Mouse (Mus musculus): Measurements from ENCODE around the gene Slc3a2. TPM values are rescaled to one million over a fixed set of nuclear protein-coding genes. Genes with fewer than 3 reads are reported as not detected.

Gene Slc3a2
- polyA plus RNA-seq, 1 experiment from 2014 or later = 153 TPM

DNA sequence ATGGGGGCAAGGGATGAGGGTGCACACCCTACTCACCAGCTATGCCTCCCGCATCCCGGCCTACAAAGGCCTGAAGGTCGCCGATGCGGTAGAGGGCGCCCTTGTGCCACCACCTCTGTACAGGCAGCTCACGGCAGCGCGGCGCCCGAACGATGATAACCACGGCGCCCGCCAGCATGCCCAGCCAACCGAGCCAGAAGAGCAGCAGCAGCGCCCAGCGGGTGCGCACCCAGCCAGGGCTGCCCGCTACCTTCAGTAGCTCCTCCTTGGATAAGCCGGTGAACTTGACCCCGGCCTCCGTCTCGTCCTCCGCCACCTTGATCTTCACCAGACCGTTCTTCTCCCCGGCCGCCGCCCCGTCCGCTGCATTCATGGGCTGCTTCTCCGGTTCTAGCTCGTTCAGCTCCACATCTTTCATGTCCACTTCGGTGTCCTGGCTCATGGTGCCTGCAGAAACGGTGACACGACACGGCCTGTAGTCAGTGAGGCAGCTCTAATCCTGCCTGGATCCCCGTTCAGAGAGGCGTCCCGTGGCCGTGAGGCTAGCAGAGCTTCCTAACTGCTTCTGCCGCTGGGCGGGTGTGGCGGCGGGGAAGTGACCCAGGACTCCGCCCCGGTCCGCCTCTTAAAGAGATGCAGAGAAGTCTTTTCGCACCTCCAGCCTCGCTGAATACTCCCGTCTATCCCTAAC is 9.7 kb downstream of the Slc3a2 start:
- peak; percentile 94 for ATAC-seq (ENCODE audit: low FRiP score)
- H3K4me1 ChIP-seq (replicated peaks) = peaks cover 37% of the 10 kb centered on the region

DNA sequence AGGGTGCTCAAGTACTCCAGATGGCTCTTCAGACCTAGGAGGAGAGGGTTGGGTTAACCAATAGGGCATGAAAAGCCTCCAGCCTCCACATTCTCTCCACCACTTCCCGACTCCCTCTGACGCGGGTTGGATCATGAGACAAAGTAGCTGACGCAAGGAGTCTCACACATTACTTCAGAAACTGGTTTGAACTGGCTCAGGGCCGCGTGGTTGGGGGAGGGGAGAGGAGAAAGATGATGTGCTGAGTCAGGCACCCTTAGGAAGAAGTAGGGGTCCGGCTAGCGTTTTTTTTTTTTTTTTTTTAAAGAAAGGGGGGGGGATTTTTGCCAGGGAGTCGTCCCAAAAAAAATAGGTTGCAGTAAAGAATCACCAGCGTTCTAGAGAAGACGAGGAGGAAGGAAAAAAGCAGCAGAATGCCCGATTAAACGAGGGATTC is 10.3 kb downstream of the Slc3a2 start:
- H3K4me1 ChIP-seq (replicated peaks) = peaks cover 37% of the 10 kb centered on the region
- WGBS = under 1% methylated on average over 13 of the region's 13 CpGs
- peak overlapping the region; percentile 72 for H3K4me2 ChIP-seq
- H3K36me3 ChIP-seq = peaks cover 37% of the 10 kb centered on the region
- H3K9me3 ChIP-seq = no peaks in the 10 kb centered on the region
- ATAC-seq (ENCODE audit: low FRiP score) = peak; percentile 74
- H3K9ac ChIP-seq = peak overlapping the region; percentile 92
- no peaks in the 10 kb centered on the region for H3K27me3 ChIP-seq
- H3K4me3 ChIP-seq = peak overlapping the region; percentile 75
- peak overlapping the region; percentile 92 for H3K27ac ChIP-seq

More for the DNA sequence above, 9.7 kb downstream of the Slc3a2 start:
- Histone ChIP-seq H3K27ac (peak overlapping the region; percentile 92), H3K27me3 (no peaks in the 10 kb centered on the region), H3K4me3 (peak overlapping the region; percentile 75), H3K9ac (peak overlapping the region; percentile 92), H3K4me2 (peak overlapping the region; percentile 72), H3K9me3 (no peaks in the 10 kb centered on the region), H3K36me3 (peaks cover 31% of the 10 kb centered on the region)
- WGBS = under 1% methylated on average over 51 of the region's 51 CpGs

DNA sequence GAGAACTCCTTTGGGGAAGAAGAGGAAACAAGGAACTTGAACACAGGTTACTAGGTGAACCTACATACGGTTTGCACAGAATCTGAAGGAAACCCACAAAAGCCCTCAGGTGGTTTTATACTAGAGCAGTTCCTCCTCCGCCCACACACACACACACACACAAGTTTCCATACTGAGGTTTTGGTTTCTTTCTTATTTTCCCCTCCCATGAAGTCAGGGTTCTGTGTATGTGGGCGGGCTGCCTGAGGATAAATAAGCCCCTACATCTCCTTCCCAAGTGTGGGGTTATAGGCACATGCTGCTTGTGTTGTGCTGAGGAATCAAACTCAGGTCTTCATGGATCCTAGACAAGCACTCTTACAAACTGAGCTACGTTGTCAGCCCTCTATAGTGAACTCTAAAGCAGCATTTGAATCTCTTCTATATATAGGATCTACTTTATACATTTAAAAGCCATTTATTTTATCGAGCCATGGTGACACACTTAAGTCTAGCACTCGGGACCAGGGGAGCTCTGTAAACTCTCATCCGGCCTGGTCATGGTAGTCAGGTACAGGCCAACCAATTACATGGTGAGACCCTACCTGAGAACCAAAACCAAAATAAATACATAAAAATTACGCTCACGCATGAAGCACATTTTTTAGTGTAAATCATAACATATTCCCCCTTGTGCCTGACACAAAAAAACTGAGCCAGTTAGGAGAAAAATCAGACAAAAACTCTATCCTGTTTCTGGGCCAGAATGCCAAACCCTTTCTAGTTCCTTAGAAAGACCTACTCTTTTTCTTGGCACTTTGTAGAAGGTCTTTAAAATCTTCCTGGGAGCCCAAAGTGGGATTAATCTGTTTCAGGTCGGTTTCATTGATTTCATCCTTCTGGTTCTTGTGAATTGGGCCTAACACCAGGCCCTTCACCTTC is 11.0 kb downstream of the Slc3a2 start:
- 66% methylated on average over 10 of the region's 10 CpGs for WGBS
- peaks cover 37% of the 10 kb centered on the region for H3K4me1 ChIP-seq (replicated peaks)
- peak overlapping the region; percentile 92 for H3K9ac ChIP-seq
- no peaks in the 10 kb centered on the region for H3K27me3 ChIP-seq
- no peaks in the 10 kb centered on the region for H3K9me3 ChIP-seq
- no peak for ATAC-seq (ENCODE audit: low FRiP score)
- peak overlapping the region; percentile 92 for H3K27ac ChIP-seq
- H3K4me3 ChIP-seq = peak overlapping the region; percentile 75
- H3K36me3 ChIP-seq = peaks cover 43% of the 10 kb centered on the region
- peak overlapping the region; percentile 72 for H3K4me2 ChIP-seq

DNA sequence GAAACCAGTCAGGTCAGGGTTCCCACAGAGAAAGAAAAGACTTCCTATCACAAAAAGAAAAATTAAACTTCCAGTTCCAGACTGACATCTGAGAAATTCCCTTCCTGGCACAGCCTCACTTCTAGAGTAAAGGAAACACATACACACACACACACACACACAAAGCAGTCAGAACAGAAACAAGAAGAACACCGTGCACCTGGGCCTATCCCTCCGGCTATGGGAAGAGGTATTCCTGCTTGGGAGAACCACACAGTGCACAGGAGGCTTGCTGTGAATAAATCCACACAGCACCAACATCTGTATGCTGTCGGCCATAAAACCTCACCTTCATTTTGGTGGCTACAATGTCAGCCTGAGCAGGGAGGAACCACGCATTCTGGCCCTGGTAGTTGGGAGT is 11.7 kb downstream of the Slc3a2 start:
- H3K27me3 ChIP-seq = no peaks in the 10 kb centered on the region
- H3K36me3 ChIP-seq = peaks cover 49% of the 10 kb centered on the region
- WGBS = 82% methylated on average over 4 of the region's 4 CpGs
- ATAC-seq (ENCODE audit: low FRiP score) = no peak
- peak overlapping the region; percentile 75 for H3K4me3 ChIP-seq
- H3K9ac ChIP-seq = peak overlapping the region; percentile 92
- no peaks in the 10 kb centered on the region for H3K9me3 ChIP-seq
- H3K4me2 ChIP-seq = peak overlapping the region; percentile 72
- H3K27ac ChIP-seq = no peak overlapping the region
- peaks cover 37% of the 10 kb centered on the region for H3K4me1 ChIP-seq (replicated peaks)

DNA sequence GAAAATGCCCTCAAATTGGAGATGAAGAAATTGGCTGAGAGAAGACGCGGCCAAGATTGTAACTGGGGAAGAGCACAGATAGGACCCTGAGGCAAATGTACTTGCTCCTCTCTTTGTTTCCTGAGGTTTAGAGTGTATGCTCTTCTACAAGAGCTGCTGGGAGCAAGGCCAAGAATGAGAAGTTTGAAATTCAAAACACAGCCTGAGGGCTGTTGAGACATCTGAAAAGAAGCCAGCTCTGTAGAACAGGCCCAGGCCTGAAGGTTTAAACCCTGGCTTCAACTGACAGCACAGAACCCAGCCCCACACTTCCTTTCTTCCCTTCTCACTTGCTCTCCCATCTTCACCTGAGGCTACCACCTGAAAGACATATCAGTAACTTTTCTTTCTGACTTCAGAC is 13.1 kb downstream of the Slc3a2 start:
- Histone ChIP-seq H3K27me3 (no peaks in the 10 kb centered on the region), H3K9ac (0 out of 2 replicates have a peak overlapping the region, but pooled peaks have one; percentile 1), H3K27ac (peak overlapping the region; percentile 37; the same call in 1 of the 2 replicates), H3K36me3 (peaks cover 53% of the 10 kb centered on the region), H3K4me2 (no peak overlapping the region), H3K9me3 (no peaks in the 10 kb centered on the region), H3K4me3 (no peak overlapping the region), H3K4me1 (replicated peaks) (peaks cover 37% of the 10 kb centered on the region)
- no peak for ATAC-seq (ENCODE audit: low FRiP score)
- 88% methylated on average over 2 of the region's 2 CpGs for WGBS

DNA sequence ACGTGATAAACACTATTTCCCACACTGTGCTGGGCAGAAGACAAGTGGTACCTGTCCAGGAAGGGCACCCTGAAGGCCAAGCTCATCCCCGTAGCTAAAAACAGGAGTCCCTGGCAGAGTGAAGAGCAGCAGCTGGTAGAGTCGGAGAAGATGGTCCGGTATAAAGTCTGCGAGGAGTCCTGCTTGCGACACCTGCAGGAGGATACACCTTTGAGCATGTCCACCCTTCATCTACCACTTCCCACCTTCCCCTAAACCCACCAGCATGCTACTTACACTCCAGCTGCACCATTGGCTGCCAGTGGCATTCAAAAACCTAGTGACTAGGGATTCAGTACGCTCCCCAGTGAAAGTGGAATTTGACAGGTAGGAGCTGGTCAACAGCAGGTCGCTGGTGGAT is 14.2 kb downstream of the Slc3a2 start:
- WGBS = 96% methylated on average over 8 of the region's 8 CpGs
- H3K4me1 ChIP-seq (replicated peaks) = peaks cover 30% of the 10 kb centered on the region
- no peak overlapping the region for H3K27ac ChIP-seq
- no peak for ATAC-seq (ENCODE audit: low FRiP score)
- no peak overlapping the region for H3K4me3 ChIP-seq
- H3K36me3 ChIP-seq = peaks cover 53% of the 10 kb centered on the region
- H3K9me3 ChIP-seq = no peaks in the 10 kb centered on the region
- H3K4me2 ChIP-seq = no peak overlapping the region
- no peaks in the 10 kb centered on the region for H3K27me3 ChIP-seq
- no peak overlapping the region for H3K9ac ChIP-seq

DNA sequence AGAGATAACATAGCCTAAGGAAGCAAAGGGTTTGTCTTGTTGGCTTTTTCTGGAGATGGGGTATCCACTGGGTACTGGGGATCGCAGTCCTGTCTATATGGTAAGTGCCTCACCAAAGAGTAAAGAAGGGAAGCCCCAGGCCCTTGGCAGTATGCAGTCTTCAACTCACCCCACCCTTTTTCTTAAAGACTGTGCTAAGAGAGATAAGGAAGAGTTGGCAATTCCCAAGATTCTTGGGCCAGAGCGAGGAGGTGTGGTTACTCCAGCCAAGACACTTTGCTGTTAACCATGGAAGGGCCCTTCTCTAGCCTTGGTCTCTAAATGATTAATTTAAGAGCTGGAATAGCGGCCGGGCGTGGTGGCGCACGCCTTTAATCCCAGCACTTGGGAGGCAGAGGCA is 16.2 kb downstream of the Slc3a2 start:
- WGBS = 97% methylated on average over 7 of the region's 7 CpGs
- Histone ChIP-seq H3K9ac (no peak overlapping the region), H3K9me3 (no peaks in the 10 kb centered on the region), H3K36me3 (peaks cover 53% of the 10 kb centered on the region), H3K27me3 (no peaks in the 10 kb centered on the region), H3K27ac (no peak overlapping the region), H3K4me2 (no peak overlapping the region), H3K4me3 (no peak overlapping the region), H3K4me1 (replicated peaks) (peaks cover 19% of the 10 kb centered on the region)
- ATAC-seq (ENCODE audit: low FRiP score) = no peak

DNA sequence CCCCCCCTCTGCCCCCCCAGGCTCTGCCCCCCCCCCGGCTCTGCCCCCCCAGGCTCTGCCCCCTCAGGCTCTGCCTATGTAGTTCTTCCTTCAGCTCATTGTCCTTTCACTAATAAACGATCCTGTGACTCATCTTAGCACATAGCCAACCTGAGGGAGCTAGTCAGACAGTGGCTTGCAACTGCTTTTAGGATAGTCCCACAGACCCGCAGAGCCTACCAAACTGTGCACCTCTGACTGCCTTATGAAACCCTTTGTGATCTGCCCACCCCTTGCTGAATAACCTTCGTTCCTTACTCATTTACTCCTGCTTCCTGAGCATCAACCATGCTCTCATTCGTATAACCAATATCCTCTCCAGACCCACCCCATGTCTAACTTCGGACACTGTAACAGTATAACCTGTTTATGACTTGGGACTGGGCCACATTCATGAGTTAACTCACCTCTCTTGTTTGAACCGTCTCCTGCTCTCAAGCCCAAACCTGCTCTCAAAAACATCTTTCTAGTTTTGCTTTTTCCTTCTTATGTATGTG is 17.0 kb downstream of the Slc3a2 start:
- no peak overlapping the region for H3K4me2 ChIP-seq
- H3K4me3 ChIP-seq = no peak overlapping the region
- peaks cover 48% of the 10 kb centered on the region for H3K36me3 ChIP-seq
- H3K4me1 ChIP-seq (replicated peaks) = peaks cover 12% of the 10 kb centered on the region
- H3K9ac ChIP-seq = no peak overlapping the region
- 88% methylated on average over 7 of the region's 7 CpGs for WGBS
- H3K27me3 ChIP-seq = no peaks in the 10 kb centered on the region
- H3K9me3 ChIP-seq = no peaks in the 10 kb centered on the region
- ATAC-seq (ENCODE audit: low FRiP score) = no peak
- H3K27ac ChIP-seq = no peak overlapping the region

DNA sequence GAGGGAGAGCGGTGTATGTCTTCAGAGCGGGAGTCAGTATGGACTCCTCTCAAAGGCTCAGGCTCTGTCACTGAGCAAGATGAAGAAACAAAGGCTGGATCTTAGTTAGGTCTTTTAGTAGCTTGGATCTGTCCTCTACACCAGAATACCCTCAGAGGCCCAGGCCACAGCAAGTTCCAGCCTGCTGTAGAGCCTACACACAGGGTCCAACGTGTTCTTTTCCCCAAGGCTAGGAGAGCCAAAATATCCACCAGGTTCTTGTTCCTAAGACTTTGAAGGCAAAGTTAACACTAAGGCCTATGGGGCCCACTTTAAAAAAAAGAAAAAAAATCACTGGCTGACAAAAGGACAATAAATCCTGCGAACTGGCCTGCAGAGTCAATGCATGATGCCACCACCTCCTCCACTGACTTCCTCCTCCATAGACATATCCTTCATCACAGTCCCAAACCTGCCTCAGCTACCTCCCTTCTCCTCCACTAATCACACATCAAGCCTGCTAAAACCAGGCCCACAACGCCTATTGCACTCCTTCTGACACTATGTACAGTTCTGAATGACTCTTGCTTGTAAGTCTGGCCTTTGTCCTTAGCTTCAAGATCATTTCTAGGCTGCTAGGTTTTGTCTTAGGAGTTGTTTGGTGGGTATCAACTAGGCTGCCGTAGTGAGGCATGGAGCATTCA is 18.0 kb downstream of the Slc3a2 start:
- Histone ChIP-seq H3K36me3 (peaks cover 38% of the 10 kb centered on the region), H3K9ac (no peak overlapping the region), H3K27me3 (no peaks in the 10 kb centered on the region), H3K4me1 (replicated peaks) (peaks cover 1% of the 10 kb centered on the region), H3K4me2 (no peak overlapping the region), H3K4me3 (no peak overlapping the region), H3K27ac (0 out of 2 replicates have a peak overlapping the region, but pooled peaks have one; percentile 23), H3K9me3 (no peaks in the 10 kb centered on the region)
- 67% methylated on average over 6 of the region's 6 CpGs for WGBS
- no peak for ATAC-seq (ENCODE audit: low FRiP score)

DNA sequence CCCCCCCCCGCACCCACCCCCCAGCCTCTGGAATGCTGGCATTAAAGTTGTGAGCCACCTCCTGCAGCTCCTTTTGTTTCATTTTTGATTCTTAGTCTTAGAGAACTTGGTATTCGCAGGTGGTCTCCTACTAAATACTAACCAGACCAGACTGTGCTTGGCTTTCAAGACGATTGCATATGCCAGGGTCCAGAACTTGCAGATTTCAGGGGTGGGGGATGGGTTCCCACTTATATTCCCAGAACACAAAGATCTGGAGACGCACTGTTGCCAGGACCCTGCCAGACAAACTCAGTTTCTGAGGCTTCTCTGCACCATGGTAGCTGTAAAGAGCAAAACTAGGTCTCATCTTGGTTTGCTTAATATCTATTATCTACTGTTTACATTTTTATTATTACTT is 19.6 kb downstream of the Slc3a2 start:
- WGBS = 62% methylated on average over 3 of the region's 4 CpGs
- no peak overlapping the region for H3K27ac ChIP-seq
- no peaks in the 10 kb centered on the region for H3K4me1 ChIP-seq (replicated peaks)
- H3K36me3 ChIP-seq = peaks cover 23% of the 10 kb centered on the region
- no peak for ATAC-seq (ENCODE audit: low FRiP score)
- H3K4me2 ChIP-seq = no peak overlapping the region
- H3K4me3 ChIP-seq = no peak overlapping the region
- no peaks in the 10 kb centered on the region for H3K27me3 ChIP-seq
- no peak overlapping the region for H3K9ac ChIP-seq
- H3K9me3 ChIP-seq = no peaks in the 10 kb centered on the region

DNA sequence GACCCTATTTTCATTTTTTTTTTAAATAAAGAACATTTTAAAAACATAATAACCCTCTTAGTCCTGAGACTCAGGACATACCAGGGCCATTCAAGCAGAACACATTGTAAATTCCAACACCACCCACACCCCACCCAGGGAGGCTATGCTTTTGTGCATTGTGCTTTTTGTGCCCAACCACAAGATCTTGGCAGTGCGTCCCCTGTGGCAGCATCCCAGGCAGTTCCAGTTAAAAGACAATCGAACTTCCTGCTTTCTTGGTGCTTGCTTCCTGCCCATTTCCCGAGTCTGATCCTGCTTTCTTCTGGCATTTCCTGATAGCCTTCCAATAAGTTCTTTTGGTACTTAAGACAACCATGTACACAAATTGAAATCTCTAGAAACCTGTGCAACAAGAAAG is 20.7 kb downstream of the Slc3a2 start:
- 51% methylated on average over 3 of the region's 3 CpGs for WGBS
- no peak for ATAC-seq (ENCODE audit: low FRiP score)

DNA sequence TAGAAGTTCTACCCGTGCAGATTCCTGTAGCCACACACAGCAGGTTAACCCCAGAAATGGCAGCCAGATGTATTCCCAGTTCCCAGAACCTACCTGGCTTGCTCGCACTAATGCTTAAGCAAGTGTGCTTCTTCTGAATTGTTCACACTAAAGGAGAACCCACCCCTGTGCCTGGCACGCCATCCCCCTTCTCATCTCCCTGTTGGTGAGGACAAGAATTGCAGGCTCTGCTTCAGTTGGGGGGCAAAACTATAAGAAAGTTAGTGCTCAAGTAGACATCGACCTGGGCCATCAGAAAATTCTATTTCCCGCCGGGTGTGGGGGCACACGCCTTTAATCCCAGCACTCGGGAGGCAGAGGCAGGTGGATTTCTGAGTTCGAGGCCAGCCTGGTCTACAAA is 23.5 kb downstream of the Slc3a2 start:
- H3K4me3 ChIP-seq = no peak overlapping the region
- H3K36me3 ChIP-seq = no peaks in the 10 kb centered on the region
- H3K27me3 ChIP-seq = no peaks in the 10 kb centered on the region
- no peak for ATAC-seq (ENCODE audit: low FRiP score)
- H3K4me2 ChIP-seq = no peak overlapping the region
- H3K27ac ChIP-seq = no peak overlapping the region
- WGBS = 82% methylated on average over 9 of the region's 9 CpGs
- no peaks in the 10 kb centered on the region for H3K9me3 ChIP-seq
- H3K4me1 ChIP-seq (replicated peaks) = no peaks in the 10 kb centered on the region
- no peak overlapping the region for H3K9ac ChIP-seq

More for the DNA sequence above, 20.7 kb downstream of the Slc3a2 start:
- Histone ChIP-seq H3K4me1 (replicated peaks) (no peaks in the 10 kb centered on the region), H3K9me3 (no peaks in the 10 kb centered on the region), H3K4me2 (no peak overlapping the region), H3K27ac (no peak overlapping the region), H3K4me3 (no peak overlapping the region), H3K27me3 (no peaks in the 10 kb centered on the region), H3K9ac (no peak overlapping the region), H3K36me3 (peaks cover 11% of the 10 kb centered on the region)

Data from hindbrain, embryonic 13.5 days (tissue).